Mouse (Mus musculus) liver, adult 2 months (tissue): Measurements from ENCODE around the gene Abr.

Experiments used
- CTCF ChIP-seq: fragments of 200-500 bp; IDR thresholded peaks from 2 replicates; pipeline ENCODE4 v1.5.1; 2011; ENCODE audit warnings: low read depth, low read length, control low read depth
- POLR2A ChIP-seq: fragments of 200-500 bp; IDR thresholded peaks from 2 replicates; pipeline ENCODE4 v1.6.1; 2011; ENCODE audit warnings: low read length, control low read depth; ENCODE audit not compliant: insufficient read depth; ENCODE audit errors: extremely low read depth

DNA sequence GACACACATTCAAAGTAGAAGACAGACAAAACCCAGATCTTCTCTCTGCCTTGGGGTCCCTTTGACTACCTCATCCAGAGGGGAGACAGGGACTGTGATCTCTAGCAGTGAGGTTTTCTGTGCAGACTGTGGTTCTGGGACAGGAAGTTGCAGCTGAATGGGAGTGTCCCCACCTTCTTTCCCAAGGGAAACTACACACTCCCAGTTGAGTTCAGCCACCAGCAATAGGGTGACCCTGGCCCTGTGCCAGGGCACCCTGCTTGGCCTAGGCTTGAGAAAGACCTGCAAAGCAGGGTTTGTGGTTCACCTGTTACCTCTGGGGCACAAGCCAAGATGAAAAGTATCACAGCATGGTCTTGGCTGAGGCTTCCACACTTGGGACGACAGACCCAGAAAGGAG lies 117.0 kb downstream of the Abr start:
- TF ChIP-seq CTCF (no peak), POLR2A (no peak)
